In the genomic region with DNA sequence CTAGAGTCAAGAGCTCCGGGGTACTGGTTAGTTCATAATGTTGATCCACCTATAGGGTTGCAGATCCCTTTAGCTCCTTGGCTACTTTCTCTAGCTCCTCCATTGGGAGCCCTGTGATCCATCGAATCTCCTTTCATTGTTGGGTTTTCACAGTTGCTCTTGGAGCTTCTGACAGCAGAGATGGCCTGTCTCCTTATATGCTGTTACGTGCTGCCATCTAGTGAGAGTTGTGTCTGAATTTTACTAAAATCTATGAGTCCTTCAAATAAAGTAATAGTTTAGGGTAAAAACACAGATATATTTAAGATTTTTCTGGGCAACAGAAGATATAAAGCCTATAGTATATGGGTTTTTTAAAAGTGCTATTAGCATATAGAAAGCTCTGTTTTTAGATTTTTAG, we compare ENCODE assay signal across 8 mouse cellular contexts. TPM values are rescaled to one million over a fixed set of nuclear protein-coding genes. Genes with fewer than 3 reads are reported as not detected.
DNase-seq lines count a peak whose midpoint lies in the region; ATAC-seq and TF ChIP-seq lines count a peak whose summit lies in the region.
"Not testable (repeated sequence)": the region's sequence is repeated elsewhere in the genome, so short reads cannot be mapped to it uniquely, and the experiment has no call there.

No protein-coding gene starts in this region.

- not testable (repeated sequence) for H3K27ac ChIP-seq in cortical plate, adult 2 months (ENCODE audit: insufficient read depth, low read length); gastrocnemius, adult 2 months; kidney, postnatal 0 days

- not testable (repeated sequence) for H3K4me1 ChIP-seq in cortical plate, adult 2 months (ENCODE audit: control insufficient read depth, insufficient read depth, low read length); kidney, postnatal 0 days (replicated peaks; ENCODE audit: insufficient read depth, low read length)

- H3K4me3 ChIP-seq in cortical plate, adult 2 months (ENCODE audit: insufficient read depth, low read length); gastrocnemius, adult 2 months; kidney, postnatal 0 days (replicated peaks; ENCODE audit: low read depth, low read length): not testable (repeated sequence)

- H3K4me2 ChIP-seq in kidney, postnatal 0 days (ENCODE audit: low read length), result not testable (repeated sequence)

- ATAC-seq in kidney, postnatal 0 days (replicated peaks; ENCODE audit: low FRiP score, low read depth), result not testable (repeated sequence)

- TF ChIP-seq POLR2A in cortical plate, adult 2 months (IDR thresholded peaks at IDR 0.05; ENCODE audit: extremely low read depth, insufficient read depth, low read length), result not testable (repeated sequence)

- intact Hi-C loops in gastrocnemius, adult 2 months (cut with DNase I), result loop anchor here (1.0 kb wide), 1 partner anchor 104 kb away; no protein-coding TSS in a partner anchor
- intact Hi-C loops in left cerebral cortex, postnatal 4 days (cut with DNase I), result loop anchor here (5.0 kb wide), 1 partner anchor 216 kb away; no protein-coding TSS in a partner anchor

- H3K9me3 ChIP-seq in kidney, postnatal 0 days (replicated peaks; ENCODE audit: low read length), result not testable (repeated sequence)

- not testable (repeated sequence) for H3K9ac ChIP-seq in kidney, postnatal 0 days (ENCODE audit: low read depth, low read length)

- H3K36me3 ChIP-seq in kidney, postnatal 0 days (ENCODE audit: insufficient read depth, low read length), result not testable (repeated sequence)

- DNase-seq in NIH3T3 (ENCODE audit: low read depth), result peak; percentile 73
- peak; percentile 21 for DNase-seq in c-Kit-positive CD71-positive TER-119-negative erythroid progenitor cells, embryonic 14.5 days (ENCODE audit: low read depth)
- not testable (repeated sequence) for DNase-seq in gastrocnemius, adult 2 months
- DNase-seq in kidney, postnatal 0 days (ENCODE audit: low spot score), result peak; percentile 83
- DNase-seq in left cerebral cortex, postnatal 4 days, result peak; percentile 10
- DNase-seq in neural tube, embryonic 10.5 days (ENCODE audit: extremely low spot score, low spot score), result peak; percentile 9
- DNase-seq in thymus, postnatal 25 days, result peak; percentile 25

- not testable (repeated sequence) for H3K27me3 ChIP-seq in kidney, postnatal 0 days (ENCODE audit: insufficient read depth, low read length)

- TF ChIP-seq CTCF in cortical plate, adult 2 months (IDR thresholded peaks at IDR 0.05; ENCODE audit: extremely low read depth, insufficient read depth, low read length), result peak; percentile 48; the same call in 1 of the 2 replicates
- peak; percentile 64 for TF ChIP-seq CTCF in gastrocnemius, adult 2 months (IDR thresholded peaks at IDR 0.05)
- peak; percentile 64 for TF ChIP-seq CTCF in kidney, postnatal 0 days (IDR thresholded peaks at IDR 0.05; ENCODE audit: low read depth)

- 43% methylated on average over 2 of the region's 3 CpGs for WGBS in kidney, postnatal 0 days

RNA-seq across cellular contexts. Expression of a gene that starts 42.1 kb away (rescaled TPM):
- polyA plus RNA-seq in cortical plate, adult 2 months (2012; rRNA removed), result 50.3 and 53.3 TPM in 2 replicates
- total RNA-seq in gastrocnemius, adult 2 months (2021), result 10 to 100 TPM; 41.2 to 43.0 TPM
- polyA plus RNA-seq in kidney, postnatal 0 days (2015; fragmentation: Nextera tagmentation; extraction: Ambion mirVana), result 27.4 and 28.2 TPM in 2 replicates
- 10 to 100 TPM; 44.4 to 46.7 TPM for total RNA-seq in left cerebral cortex, postnatal 4 days (2021)
